8 mouse cellular contexts compared by ENCODE assay signal in the genomic region with DNA sequence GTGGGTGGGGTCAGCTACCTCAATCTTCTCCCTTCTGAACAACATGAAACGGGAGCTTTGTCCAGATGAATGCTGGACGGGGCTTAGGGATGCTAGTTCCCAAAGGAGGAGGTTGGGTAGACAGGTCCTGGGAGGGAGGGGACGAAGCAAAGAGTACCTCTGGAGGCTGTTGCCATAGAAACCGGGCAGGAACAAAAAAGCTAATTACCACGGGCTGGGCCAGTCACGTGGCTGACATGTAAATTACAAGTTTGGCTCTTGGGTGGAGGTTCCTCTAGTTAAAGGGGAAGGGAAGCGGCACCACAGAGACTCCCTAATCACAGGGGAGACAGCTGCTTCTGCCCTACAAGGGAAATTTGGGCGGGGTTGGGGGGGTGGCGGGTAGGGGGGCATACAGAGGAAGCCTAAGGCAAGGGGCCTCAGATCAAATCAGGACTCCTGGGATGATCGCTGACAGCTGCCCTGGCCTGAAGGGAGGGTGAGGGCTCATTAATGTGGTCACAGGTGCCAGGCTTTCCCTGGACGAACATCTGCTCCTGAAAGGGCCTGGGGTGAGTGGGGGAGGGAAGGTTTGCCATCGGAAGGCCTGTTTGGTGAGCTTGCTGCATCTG. TPM values are rescaled to one million over a fixed set of nuclear protein-coding genes. Genes with fewer than 3 reads are reported as not detected.
DNase-seq lines count a peak whose midpoint lies in the region; ATAC-seq and TF ChIP-seq lines count a peak whose summit lies in the region.
"Had no signal": no experiment of that assay in that cellular context is flagged by ENCODE, and none has a peak within 500 bp of the region (broad histone marks: within the 10 kb centered on the region; RNA-seq: fewer than 3 reads in every experiment).

No protein-coding gene starts in this region.

- no peak for TF ChIP-seq CTCF in CH12.LX (conservative IDR thresholded peaks at IDR 0.05 in 1 of 2, IDR thresholded peaks at IDR 0.05 in 1 of 2; ENCODE audit: low read depth in 2 of 2, low read length in 2 of 2)
- no peak for TF ChIP-seq CTCF in lung, postnatal 0 days (IDR thresholded peaks at IDR 0.05)

- H3K79me2 ChIP-seq in CH12.LX (replicated peaks; ENCODE audit: control insufficient read depth, extremely low read depth, insufficient read depth, poor library complexity, severe bottlenecking), result no peaks in the 10 kb centered on the region

- in situ Hi-C loops in CH12.LX (cut with MboI; ENCODE audit: low pct_ligation_motif_present, low pct_unique_long_range_greater_than_20kb, low sequenced_read_pairs), result no loop called here

- no peak overlapping the region for H3K27ac ChIP-seq in CH12.LX (ENCODE audit: insufficient read depth, low read depth)
- peak overlapping the region; percentile 92 for H3K27ac ChIP-seq in forebrain, embryonic 10.5 days
- peak overlapping the region; percentile 99 for H3K27ac ChIP-seq in midbrain, embryonic 16.5 days (ENCODE audit: low read length)
- no peak overlapping the region for H3K27ac ChIP-seq in lung, postnatal 0 days (ENCODE audit: low read length)

- DNase-seq in CH12.LX (ENCODE audit: extremely low read depth) (peak; percentile 88), WW6 (ENCODE audit: low read depth, low spot score) (peak; percentile 82)
- DNase-seq in forebrain, embryonic 10.5 days (ENCODE audit: extremely low spot score, low spot score), result peak; percentile 82
- DNase-seq in layer of hippocampus, adult 9-10 months (ENCODE audit: low spot score), result peak; percentile 66
- no peak for DNase-seq in kidney, adult 18-20 months
- no peak for DNase-seq in lung, postnatal 0 days (ENCODE audit: low spot score)

- ATAC-seq in midbrain, embryonic 16.5 days, result no peak
- ATAC-seq in lung, postnatal 0 days, result no peak

- H3K9me3 ChIP-seq in CH12.LX (replicated peaks; ENCODE audit: low read length), result no peaks in the 10 kb centered on the region
- H3K9me3 ChIP-seq in forebrain, embryonic 10.5 days, result no peaks in the 10 kb centered on the region
- H3K9me3 ChIP-seq in midbrain, embryonic 16.5 days (replicated peaks; ENCODE audit: control insufficient read depth, low read length, poor library complexity, severe bottlenecking), result no peaks in the 10 kb centered on the region
- no peaks in the 10 kb centered on the region for H3K9me3 ChIP-seq in lung, postnatal 0 days (ENCODE audit: low read length)

- under 1% methylated on average over 12 of the region's 12 CpGs for WGBS in forebrain, embryonic 10.5 days
- WGBS in midbrain, embryonic 16.5 days, result under 1% methylated on average over 12 of the region's 12 CpGs
- 5% methylated on average over 12 of the region's 12 CpGs for WGBS in lung, postnatal 0 days

- TF ChIP-seq POLR2A in CH12.LX (IDR thresholded peaks at IDR 0.05; ENCODE audit: low read depth, low read length), result no peak

- H3K27me3 ChIP-seq in CH12.LX (replicated peaks), result peaks cover 38% of the 10 kb centered on the region
- peaks cover 64% of the 10 kb centered on the region for H3K27me3 ChIP-seq in forebrain, embryonic 10.5 days (ENCODE audit: poor library complexity, severe bottlenecking)
- H3K27me3 ChIP-seq in midbrain, embryonic 16.5 days (ENCODE audit: control insufficient read depth, insufficient read depth, low read depth, low read length), result no peaks in the 10 kb centered on the region
- peaks cover 32% of the 10 kb centered on the region for H3K27me3 ChIP-seq in lung, postnatal 0 days (replicated peaks; ENCODE audit: insufficient read depth, low read length)

- dilution Hi-C loops in CH12.LX (cut with MboI; ENCODE audit: extremely low pct_ligation_motif_present, extremely low pct_unique_long_range_greater_than_20kb, low sequenced_read_pairs), result no loop called here

- peak overlapping the region in 1 of 3 experiments; percentile 15 for H3K4me3 ChIP-seq in CH12.LX (replicated peaks in 1 of 3; ENCODE audit: low read depth in 2 of 3, low read length in 2 of 3, poor library complexity in 1 of 3)
- peak overlapping the region; percentile 75 for H3K4me3 ChIP-seq in forebrain, embryonic 10.5 days
- H3K4me3 ChIP-seq in midbrain, embryonic 16.5 days (ENCODE audit: low read depth, low read length), result peak overlapping the region; percentile 93
- no peak overlapping the region for H3K4me3 ChIP-seq in lung, postnatal 0 days (ENCODE audit: low read depth, low read length)

- no peak for TF ChIP-seq RAD21 in CH12.LX (IDR thresholded peaks at IDR 0.05; ENCODE audit: low read depth, low read length)

- H3K9ac ChIP-seq in CH12.LX (ENCODE audit: insufficient read depth, low read depth), result no peak overlapping the region
- H3K9ac ChIP-seq in midbrain, embryonic 16.5 days (ENCODE audit: low read depth, low read length), result peak overlapping the region; percentile 100
- no peak overlapping the region for H3K9ac ChIP-seq in lung, postnatal 0 days (replicated peaks; ENCODE audit: low read depth)

- 0 out of 2 replicates have a peak, but pooled peaks have one; percentile 10 for TF ChIP-seq EP300 in CH12.LX (IDR thresholded peaks at IDR 0.05; ENCODE audit: low read length)
- TF ChIP-seq EP300 in lung, postnatal 0 days (IDR thresholded peaks at IDR 0.05), result no peak

- no peaks in the 10 kb centered on the region for H3K36me3 ChIP-seq in CH12.LX (replicated peaks in 1 of 2; ENCODE audit: control insufficient read depth in 1 of 2, insufficient read depth in 1 of 2, low read length in 1 of 2)
- peaks cover 8% of the 10 kb centered on the region for H3K36me3 ChIP-seq in forebrain, embryonic 10.5 days (replicated peaks)
- H3K36me3 ChIP-seq in midbrain, embryonic 16.5 days (ENCODE audit: control insufficient read depth, insufficient read depth, low read length), result no peaks in the 10 kb centered on the region
- H3K36me3 ChIP-seq in lung, postnatal 0 days (ENCODE audit: insufficient read depth, low read length), result no peaks in the 10 kb centered on the region

- H3K4me2 ChIP-seq in CH12.LX (ENCODE audit: insufficient read depth, low read depth, poor library complexity, severe bottlenecking), result peak overlapping the region; percentile 37
- peak overlapping the region; percentile 99 for H3K4me2 ChIP-seq in midbrain, embryonic 16.5 days (ENCODE audit: low read length)
- no peak overlapping the region for H3K4me2 ChIP-seq in lung, postnatal 0 days (replicated peaks; ENCODE audit: low read depth, low read length)

- H3K4me1 ChIP-seq in CH12.LX (ENCODE audit: control insufficient read depth in 1 of 2, insufficient read depth in 2 of 2), result peaks cover 35 to 61% of the 10 kb centered on the region in 2 experiments
- peaks cover 68% of the 10 kb centered on the region for H3K4me1 ChIP-seq in forebrain, embryonic 10.5 days
- peaks cover 33% of the 10 kb centered on the region for H3K4me1 ChIP-seq in midbrain, embryonic 16.5 days (ENCODE audit: control insufficient read depth, insufficient read depth, low read length)
- no peaks in the 10 kb centered on the region for H3K4me1 ChIP-seq in lung, postnatal 0 days (ENCODE audit: insufficient read depth, low read depth, low read length)

TF ChIP-seq in CH12.LX, 34 proteins besides CTCF, POLR2A, EP300 and RAD21:
- TF ChIP-seq MXI1 (IDR thresholded peaks at IDR 0.05; ENCODE audit: low read depth, low read length) (peak; percentile 68), USF1 (IDR thresholded peaks at IDR 0.05; ENCODE audit: low read depth, low read length) (peak; percentile 86), MAX (IDR thresholded peaks at IDR 0.05; ENCODE audit: low read length) (peak; percentile 75), SIN3A (IDR thresholded peaks at IDR 0.05; ENCODE audit: low read length) (0 out of 2 replicates have a peak, but pooled peaks have one; percentile 58), MYC (IDR thresholded peaks at IDR 0.05; ENCODE audit: low read depth, low read length) (no peak), GABPA (IDR thresholded peaks at IDR 0.05; ENCODE audit: insufficient replicate concordance, low read depth, low read length) (no peak), E2F4 (IDR thresholded peaks at IDR 0.05; ENCODE audit: insufficient replicate concordance, low read depth, low read length) (no peak), USF2 (conservative IDR thresholded peaks at IDR 0.05; ENCODE audit: low read depth, low read length) (peak; percentile 85), TCF12 (IDR thresholded peaks at IDR 0.05; ENCODE audit: low read depth, low read length) (0 out of 2 replicates have a peak, but pooled peaks have one; percentile 20), BHLHE40 (IDR thresholded peaks at IDR 0.05; ENCODE audit: low read depth, low read length) (peak; percentile 76)

RNA-seq across cellular contexts. Expression of a gene that starts 1.4 kb away (rescaled TPM):
- total RNA-seq in CH12.LX (2012; rRNA removed) (1.8 and 3.1 TPM in 2 replicates), CH12.LX (2014; rRNA removed) (1.3 and 2.2 TPM in 2 replicates)
- 1.8 and 2.6 TPM in 2 replicates for polyA plus RNA-seq in CH12.LX (2012; ENCODE audit: insufficient read length, low read depth)
- 205 and 261 TPM in 2 replicates for polyA plus RNA-seq in forebrain, embryonic 10.5 days (2016; fragmentation: Nextera tagmentation; extraction: Ambion mirVana)
- 2,090 and 2,148 TPM in 2 replicates for polyA plus RNA-seq in midbrain, embryonic 16.5 days (2015; fragmentation: Nextera tagmentation; extraction: Ambion mirVana)
- 0.42 and 0.58 TPM in 2 replicates for polyA plus RNA-seq in lung, postnatal 0 days (2015; fragmentation: Nextera tagmentation; extraction: Ambion mirVana)

RNA-seq across cellular contexts. Expression of a gene that starts 5.8 kb away (rescaled TPM):
- total RNA-seq in CH12.LX (2012; rRNA removed) (0.04 TPM in 1 of 2 replicates, not detected in the other), CH12.LX (2014; rRNA removed) (not detected in 2 replicates)
- 0.07 TPM in 1 of 2 replicates, not detected in the other for polyA plus RNA-seq in CH12.LX (2012; ENCODE audit: insufficient read length, low read depth)
- 0.06 and 0.07 TPM in 2 replicates for polyA plus RNA-seq in forebrain, embryonic 10.5 days (2016; fragmentation: Nextera tagmentation; extraction: Ambion mirVana)
- 0.08 and 0.11 TPM in 2 replicates for polyA plus RNA-seq in midbrain, embryonic 16.5 days (2015; fragmentation: Nextera tagmentation; extraction: Ambion mirVana)
- not detected in 2 replicates for polyA plus RNA-seq in lung, postnatal 0 days (2015; fragmentation: Nextera tagmentation; extraction: Ambion mirVana)
- polyA plus RNA-seq: gonadal fat pad, adult 2 months had no signal

RNA-seq across cellular contexts. Expression of a gene that starts 10.7 kb away (rescaled TPM):
- total RNA-seq in CH12.LX (2012; rRNA removed) (19.9 and 20.9 TPM in 2 replicates), CH12.LX (2014; rRNA removed) (16.8 and 17.9 TPM in 2 replicates)
- 22.4 and 23.3 TPM in 2 replicates for polyA plus RNA-seq in CH12.LX (2012; ENCODE audit: insufficient read length, low read depth)
- polyA plus RNA-seq in forebrain, embryonic 10.5 days (2016; fragmentation: Nextera tagmentation; extraction: Ambion mirVana), result 45.9 and 49.9 TPM in 2 replicates
- polyA plus RNA-seq in midbrain, embryonic 16.5 days (2015; fragmentation: Nextera tagmentation; extraction: Ambion mirVana), result 45.4 and 49.5 TPM in 2 replicates
- 11.2 and 11.6 TPM in 2 replicates for polyA plus RNA-seq in lung, postnatal 0 days (2015; fragmentation: Nextera tagmentation; extraction: Ambion mirVana)

RNA-seq across cellular contexts. Expression of a gene that starts 39.1 kb away (rescaled TPM):
- total RNA-seq in CH12.LX (2012; rRNA removed) (142 and 168 TPM in 2 replicates), CH12.LX (2014; rRNA removed) (204 and 207 TPM in 2 replicates)
- polyA plus RNA-seq in CH12.LX (2012; ENCODE audit: insufficient read length, low read depth), result 393 and 396 TPM in 2 replicates
- 146 and 151 TPM in 2 replicates for polyA plus RNA-seq in forebrain, embryonic 10.5 days (2016; fragmentation: Nextera tagmentation; extraction: Ambion mirVana)
- polyA plus RNA-seq in midbrain, embryonic 16.5 days (2015; fragmentation: Nextera tagmentation; extraction: Ambion mirVana), result 338 and 394 TPM in 2 replicates
- polyA plus RNA-seq in lung, postnatal 0 days (2015; fragmentation: Nextera tagmentation; extraction: Ambion mirVana), result 133 and 144 TPM in 2 replicates

Comparison
In these comparisons a context has a peak if more than half of its experiments do, and no peak if none do; other contexts are left out.
1. DNase-seq: peak in CH12.LX (single experiment), WW6 (single experiment), forebrain, embryonic 10.5 days (single experiment) and layer of hippocampus, adult 9-10 months (single experiment); none in kidney, adult 18-20 months (single experiment) and lung, postnatal 0 days (single experiment).
2. H3K27ac ChIP-seq: peak in forebrain, embryonic 10.5 days (single experiment) and midbrain, embryonic 16.5 days (single experiment); none in CH12.LX (single experiment) and lung, postnatal 0 days (single experiment).
3. RNA of a gene that starts 1.4 kb away (polyA plus RNA-seq): 2,090 to 2,148 TPM in midbrain, embryonic 16.5 days and 205 to 261 TPM in forebrain, embryonic 10.5 days; 1.8 to 2.6 TPM in CH12.LX and 0.42 to 0.58 TPM in lung, postnatal 0 days; every median in the first group is over 10 times any median in the second.